Mouse (Mus musculus) ovary, adult 18-20 months (tissue): Measurements from ENCODE around the gene Nuak1.

Experiments
- DNase-seq: peaks from one replicate; pipeline ENCODE4 v3.0.0; 2022; ENCODE audit warnings: low spot score, mixed read lengths

Nuak1 gene

DNA sequence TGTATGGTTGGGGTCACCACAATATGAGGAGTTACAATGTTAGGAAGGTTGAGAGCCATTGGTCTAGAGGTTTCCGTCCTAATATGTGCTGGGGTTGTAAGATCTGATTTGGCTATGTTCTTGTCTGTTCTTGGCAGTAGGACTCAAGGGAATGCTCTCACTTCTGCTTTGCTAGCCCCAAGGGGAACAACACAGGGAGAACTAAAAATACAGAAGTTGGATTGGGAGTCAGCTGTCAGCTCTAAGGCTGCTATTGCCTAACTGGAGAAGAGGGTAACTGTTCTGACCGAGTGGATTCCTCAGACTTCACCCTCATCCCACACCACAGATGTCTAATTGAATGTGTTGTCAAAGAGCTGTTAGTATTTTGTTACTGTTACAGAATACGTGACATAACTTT is 101.6 kb downstream of the Nuak1 start:
- DNase-seq, result no peak

- DNase-seq, result no peak
These were observed 105.0 kb downstream of the Nuak1 start for GRCm38 (mm10) chr10:84335441-84335840.

DNA sequence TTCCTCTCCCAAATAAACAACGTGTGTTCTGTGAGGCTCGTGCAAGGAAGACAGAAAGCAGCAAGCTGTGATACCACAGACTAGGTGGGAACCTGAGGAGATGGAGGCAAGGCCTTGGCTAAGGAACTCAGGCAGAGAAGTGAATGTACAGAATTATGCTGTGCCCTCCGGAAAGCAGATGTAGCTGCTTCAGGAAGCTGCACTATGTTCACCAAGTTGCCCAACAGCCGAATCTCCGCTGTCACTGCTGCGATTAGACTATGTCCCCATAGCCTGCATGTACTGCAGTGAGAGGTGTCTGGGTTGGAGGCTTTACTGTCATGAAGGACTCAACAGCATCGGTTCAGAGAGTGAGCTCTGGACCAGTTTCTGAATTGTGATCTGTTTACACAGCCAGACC is 110.6 kb downstream of the Nuak1 start:
- no peak for DNase-seq

GRCm38 (mm10) chr10:84329336-84329735 is 111.1 kb downstream of the Nuak1 start:
- DNase-seq, result no peak

DNA sequence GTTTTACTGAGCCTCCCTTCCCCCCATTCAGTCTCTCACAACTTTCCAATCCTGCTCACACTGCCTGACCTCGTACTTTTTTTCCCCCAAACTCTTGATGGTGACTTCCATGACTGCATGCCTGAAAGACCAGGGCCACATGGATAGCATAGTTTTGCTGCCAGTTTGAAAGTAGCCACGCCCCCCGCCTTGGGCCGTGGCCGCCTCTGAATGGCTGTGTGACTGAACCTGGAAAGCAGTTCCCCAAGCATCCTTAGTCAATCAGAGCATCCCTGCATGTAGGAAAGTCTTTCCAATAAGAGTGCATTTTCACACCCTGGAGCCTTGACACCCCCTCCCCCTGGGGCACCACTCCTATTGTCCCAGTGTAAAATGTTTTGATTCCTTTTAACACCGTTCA is 116.4 kb downstream of the Nuak1 start:
- DNase-seq, result no peak
